In genomic region chr7:75796474-75796873, GRCm38 (mm10) we compare ENCODE assay signal across 7 mouse cellular contexts. TPM values are rescaled to one million over a fixed set of nuclear protein-coding genes. Genes with fewer than 3 reads are reported as not detected.
DNase-seq lines count a peak whose midpoint lies in the region; ATAC-seq and TF ChIP-seq lines count a peak whose summit lies in the region.

No protein-coding gene starts in this region.

- H3K4me3 ChIP-seq in lung, postnatal 0 days (ENCODE audit: low read depth, low read length), result no peak overlapping the region
- no peak overlapping the region for H3K4me3 ChIP-seq in lung, adult 2 months (replicated peaks; ENCODE audit: extremely low read depth, low read depth, low read length)
- no peak overlapping the region for H3K4me3 ChIP-seq in myocyte

- TF ChIP-seq POLR2A in lung, adult 2 months (IDR thresholded peaks at IDR 0.05; ENCODE audit: borderline replicate concordance, extremely low read depth, low read depth, low read length), result no peak
- TF ChIP-seq POLR2A in brain, embryonic 14.5 days (IDR thresholded peaks at IDR 0.05; ENCODE audit: borderline replicate concordance, extremely low read depth, insufficient read depth, insufficient read length, poor library complexity, severe bottlenecking), result no peak
- TF ChIP-seq POLR2A in myocyte (IDR thresholded peaks at IDR 0.05; ENCODE audit: insufficient read length, low read depth), result no peak

- H3K79me2 ChIP-seq in myocyte (ENCODE audit: control insufficient read depth, insufficient read depth), result no peaks in the 10 kb centered on the region

- no peaks in the 10 kb centered on the region for H3K27me3 ChIP-seq in lung, postnatal 0 days (replicated peaks; ENCODE audit: insufficient read depth, low read length)
- H3K27me3 ChIP-seq in myocyte (ENCODE audit: control insufficient read depth, insufficient read depth, insufficient read length), result no peaks in the 10 kb centered on the region

- H3K4me1 ChIP-seq in lung, postnatal 0 days (ENCODE audit: insufficient read depth, low read depth, low read length), result no peaks in the 10 kb centered on the region
- H3K4me1 ChIP-seq in lung, adult 2 months (ENCODE audit: control insufficient read depth, insufficient read depth, low read length), result peaks cover 6% of the 10 kb centered on the region

- no peak overlapping the region for H3ac ChIP-seq in myocyte (ENCODE audit: control insufficient read depth, insufficient read length)

- H3K4me2 ChIP-seq in lung, postnatal 0 days (replicated peaks; ENCODE audit: low read depth, low read length), result no peak overlapping the region
- H3K4me2 ChIP-seq in myocyte (ENCODE audit: low read depth), result peak overlapping the region; percentile 68

- peak; percentile 32 for DNase-seq in lung, postnatal 0 days (ENCODE audit: low spot score)
- no peak for DNase-seq in lung, adult 2 months
- DNase-seq in brain, embryonic 14.5 days (ENCODE audit: low read depth), result peak; percentile 27
- DNase-seq in urinary bladder, postnatal 10 days (ENCODE audit: low spot score), result no peak

- H3K27ac ChIP-seq in lung, postnatal 0 days (ENCODE audit: low read length), result no peak overlapping the region

- no peak for TF ChIP-seq EP300 in lung, postnatal 0 days (IDR thresholded peaks at IDR 0.05)

- no peaks in the 10 kb centered on the region for H3K36me3 ChIP-seq in lung, postnatal 0 days (ENCODE audit: insufficient read depth, low read length)
- no peaks in the 10 kb centered on the region for H3K36me3 ChIP-seq in myocyte (ENCODE audit: control insufficient read depth, insufficient read depth)

- no peak for TF ChIP-seq CTCF in lung, postnatal 0 days (IDR thresholded peaks at IDR 0.05)
- TF ChIP-seq CTCF in lung, adult 2 months (IDR thresholded peaks at IDR 0.05; ENCODE audit: insufficient read depth, low read length), result no peak
- TF ChIP-seq CTCF in brain, embryonic 14.5 days (IDR thresholded peaks at IDR 0.05; ENCODE audit: borderline replicate concordance, extremely low read depth, insufficient read depth, insufficient read length), result no peak

- H3K9ac ChIP-seq in lung, postnatal 0 days (replicated peaks; ENCODE audit: low read depth), result no peak overlapping the region

- H3K9me3 ChIP-seq in lung, postnatal 0 days (ENCODE audit: low read length), result no peaks in the 10 kb centered on the region

- WGBS in lung, postnatal 0 days, result 20% methylated on average over 9 of the region's 9 CpGs
- 24% methylated on average over 9 of the region's 9 CpGs for WGBS in lung, adult 2 months

- peak; percentile 33; the same call in 1 of the 2 replicates for ATAC-seq in lung, postnatal 0 days
- peak; percentile 76 for ATAC-seq in inflammation-experienced regulatory T-cells, adult 6 months
- ATAC-seq in cerebellum, adult (ENCODE audit: insufficient number of reproducible peaks, low FRiP score, low TSS enrichment), result no peak

TF ChIP-seq in myocyte, 11 proteins besides CTCF, POLR2A, EP300 and RAD21:
- TF ChIP-seq MYOG (IDR thresholded peaks at IDR 0.05; ENCODE audit: control insufficient read depth in 1 of 3, insufficient read depth in 1 of 3, insufficient read length in 2 of 3, low read depth in 2 of 3), result peak; percentile 28 to 89 (median 77)
- no peak for TF ChIP-seq CEBPB (IDR thresholded peaks at IDR 0.05; ENCODE audit: insufficient read depth, poor library complexity, severe bottlenecking)
- TF ChIP-seq MAX (IDR thresholded peaks at IDR 0.05; ENCODE audit: low read depth), result no peak
- TF ChIP-seq USF1 (IDR thresholded peaks at IDR 0.05; ENCODE audit: low read depth), result no peak
- peak in 2 of 3 experiments; percentile 83 to 96 for TF ChIP-seq MYOD1 (IDR thresholded peaks at IDR 0.05; ENCODE audit: control insufficient read depth in 1 of 3, insufficient read length in 2 of 3, low read depth in 2 of 3)
- no peak for TF ChIP-seq REST (IDR thresholded peaks at IDR 0.05; ENCODE audit: insufficient read depth, insufficient read length)
- TF ChIP-seq TCF12 (IDR thresholded peaks at IDR 0.05; ENCODE audit: insufficient read depth, poor library complexity, severe bottlenecking), result peak; percentile 7
- TF ChIP-seq POLR2AphosphoS2 (IDR thresholded peaks at IDR 0.05; ENCODE audit: insufficient read length, low read depth), result no peak

RNA-seq across cellular contexts. Expression of gene Klhl25, which starts 51.6 kb away (rescaled TPM):
- 13.9 and 17.7 TPM in 2 replicates for polyA plus RNA-seq in lung, postnatal 0 days (2015; fragmentation: Nextera tagmentation; extraction: Ambion mirVana)
- polyA plus RNA-seq in lung, adult 2 months (2012; rRNA removed), result 21.9 and 26.5 TPM in 2 replicates
- polyA plus RNA-seq in brain, embryonic 14.5 days (2012; rRNA removed), result 30.9 and 31.0 TPM in 2 replicates
- polyA plus RNA-seq in inflammation-experienced regulatory T-cells, adult 6 months (2017; shearing (Covaris generic)), result 10 to 100 TPM; 10.0 to 15.1 (median 14.4) TPM
- polyA plus RNA-seq in myocyte (2012; fragmentation: generic; extraction: Trizol), result 14.6 TPM

Comparison
In these comparisons a context has a peak if more than half of its experiments do, and no peak if none do; other contexts are left out.
1. DNase-seq: peak in lung, postnatal 0 days (single experiment) and brain, embryonic 14.5 days (single experiment); none in lung, adult 2 months (single experiment) and urinary bladder, postnatal 10 days (single experiment).